Mouse (Mus musculus) spleen, adult 2 months (tissue): ENCODE measurements around the gene Atxn10.

Experiments used
- CTCF ChIP-seq: fragments of 200-500 bp; IDR thresholded peaks from 2 replicates; pipeline ENCODE4 v1.5.1; 2011; ENCODE audit warnings: mild to moderate bottlenecking, inconsistent platforms; ENCODE audit not compliant: insufficient read depth, insufficient read length, insufficient replicate concordance; ENCODE audit errors: extremely low read depth
- POLR2A ChIP-seq: fragments of 200-500 bp; IDR thresholded peaks from 2 replicates; pipeline ENCODE4 v1.6.1; 2011; ENCODE audit warnings: low read depth, low read length, inconsistent platforms

GRCm38 (mm10) chr15:85336301-85336991 lies 401 bp downstream of the Atxn10 start:
- TF ChIP-seq POLR2A, result peak; percentile 27; the same call in 1 of the 2 replicates
- TF ChIP-seq CTCF, result no peak
